Mouse (Mus musculus) heart, postnatal 4 days (tissue): ENCODE data around the gene Sh3d21. TPM values are rescaled to one million over a fixed set of nuclear protein-coding genes. Genes with fewer than 3 reads are reported as not detected.
A peak's percentile ranks its signal among the peaks of the same experiment; 100 is the strongest.

Experiments used
- DNase-seq: peaks from one replicate; pipeline ENCODE4 v3.0.0; 2021
- total RNA-seq, 2 experiments: library from RNA; stranded (reverse); gene quantifications; 2 replicates each; pipeline ENCODE4 v1.2.3; 2021

Sh3d21 gene
- total RNA-seq, 2 experiments from 2014 or later: 1.6 to 1.8 TPM

- no peak for DNase-seq
Measured at GRCm38 (mm10) chr4:126141021-126141420, 22.3 kb downstream of the Sh3d21 start.

- DNase-seq: no peak
Measured at GRCm38 (mm10) chr4:126137773-126138172, 25.5 kb downstream of the Sh3d21 start.

GRCm38 (mm10) chr4:126134639-126135038 is 28.7 kb downstream of the Sh3d21 start:
- no peak for DNase-seq

- no peak for DNase-seq
Measured at GRCm38 (mm10) chr4:126134236-126134635, 29.1 kb downstream of the Sh3d21 start.

GRCm38 (mm10) chr4:126132636-126133264 is 30.5 kb downstream of the Sh3d21 start:
- no peak for DNase-seq

GRCm38 (mm10) chr4:126131290-126132121 is 31.8 kb downstream of the Sh3d21 start:
- DNase-seq: peak; percentile 54

- peak; percentile 44 for DNase-seq
Measured at GRCm38 (mm10) chr4:126130502-126130901, 32.8 kb downstream of the Sh3d21 start.

GRCm38 (mm10) chr4:126123309-126124040 is 39.8 kb downstream of the Sh3d21 start:
- DNase-seq: no peak

GRCm38 (mm10) chr4:126120506-126120905 is 42.8 kb downstream of the Sh3d21 start:
- DNase-seq: no peak

- no peak for DNase-seq
Measured at GRCm38 (mm10) chr4:126120052-126120451, 43.2 kb downstream of the Sh3d21 start.

- DNase-seq: no peak
Measured at GRCm38 (mm10) chr4:126119051-126119450, 44.2 kb downstream of the Sh3d21 start.

GRCm38 (mm10) chr4:126118651-126119050 is 44.6 kb downstream of the Sh3d21 start:
- DNase-seq: no peak

- DNase-seq: no peak
Measured at GRCm38 (mm10) chr4:126117116-126117515, 46.2 kb downstream of the Sh3d21 start.

- no peak for DNase-seq
Measured at GRCm38 (mm10) chr4:126115871-126116521, 47.3 kb downstream of the Sh3d21 start.

- DNase-seq: no peak
Measured at GRCm38 (mm10) chr4:126115411-126115810, 47.9 kb downstream of the Sh3d21 start.

- DNase-seq: peak; percentile 79
Measured at GRCm38 (mm10) chr4:126113943-126114342, 49.3 kb downstream of the Sh3d21 start.

GRCm38 (mm10) chr4:126113243-126113642 is 50.0 kb downstream of the Sh3d21 start:
- no peak for DNase-seq

GRCm38 (mm10) chr4:126111153-126111549 is 52.1 kb downstream of the Sh3d21 start:
- DNase-seq: peak; percentile 54

GRCm38 (mm10) chr4:126110374-126111152 is 52.7 kb downstream of the Sh3d21 start:
- DNase-seq: peak; percentile 87

- DNase-seq: no peak
Measured at GRCm38 (mm10) chr4:126109613-126110373, 53.5 kb downstream of the Sh3d21 start.
